Mouse (Mus musculus) ES-CJ7 (cell line): Measurements from ENCODE around the gene Rnd2.
"Not testable (repeated sequence)": the region's sequence is repeated elsewhere in the genome, so short reads cannot be mapped to it uniquely, and the experiment has no call there.

Experiments
- DNase-seq: peaks from one replicate; pipeline ENCODE4 v3.0.0; 2011; ENCODE audit warnings: low read depth, low spot score

Rnd2 gene

DNA sequence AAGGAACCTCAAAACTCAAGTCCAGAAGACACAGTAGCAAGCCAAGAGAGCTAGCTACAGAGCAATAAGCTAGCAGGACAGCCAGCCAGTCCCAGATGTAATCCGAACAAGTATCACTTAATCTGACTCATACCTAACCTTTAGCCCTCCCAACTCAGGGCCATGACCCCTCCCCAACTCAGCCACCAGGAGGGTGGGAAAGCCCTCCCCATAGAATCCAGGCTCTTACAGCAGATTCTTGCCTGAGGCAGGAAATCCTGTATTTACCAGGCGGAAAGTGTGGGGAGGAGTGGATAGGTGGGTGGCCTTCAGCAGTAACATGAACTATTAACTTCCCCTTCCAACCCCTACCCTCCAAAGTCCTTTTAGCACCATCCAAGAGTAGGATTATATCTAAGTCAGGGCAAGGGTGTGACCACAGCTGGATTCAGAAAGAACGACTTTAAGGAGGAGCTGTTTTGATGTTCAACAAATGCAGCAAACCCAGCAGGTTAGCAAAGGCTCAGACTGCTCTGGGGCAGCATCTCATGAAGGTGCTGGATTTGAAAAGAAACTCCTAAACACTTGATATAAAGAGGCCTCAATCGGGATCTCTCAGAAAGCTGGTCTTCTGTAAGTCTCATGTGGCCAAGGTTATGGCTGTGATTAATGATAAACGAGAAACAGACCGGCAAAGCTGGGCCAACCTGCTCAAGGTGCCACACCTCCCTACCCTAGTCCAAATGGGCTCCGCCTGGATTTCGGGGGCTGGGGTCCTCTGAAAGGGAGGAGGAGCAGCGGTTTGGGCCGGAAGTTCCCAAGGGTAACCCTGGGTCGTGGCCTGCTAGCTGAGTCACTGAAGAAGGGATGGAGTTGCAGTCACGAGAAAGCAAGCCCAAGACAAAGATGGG is at the start of gene Rnd2:
Gene Rnd2, plus strand, starts transcription at position 789 of the 890 bp plus-strand sequence.
- DNase-seq: peak; percentile 64

DNA sequence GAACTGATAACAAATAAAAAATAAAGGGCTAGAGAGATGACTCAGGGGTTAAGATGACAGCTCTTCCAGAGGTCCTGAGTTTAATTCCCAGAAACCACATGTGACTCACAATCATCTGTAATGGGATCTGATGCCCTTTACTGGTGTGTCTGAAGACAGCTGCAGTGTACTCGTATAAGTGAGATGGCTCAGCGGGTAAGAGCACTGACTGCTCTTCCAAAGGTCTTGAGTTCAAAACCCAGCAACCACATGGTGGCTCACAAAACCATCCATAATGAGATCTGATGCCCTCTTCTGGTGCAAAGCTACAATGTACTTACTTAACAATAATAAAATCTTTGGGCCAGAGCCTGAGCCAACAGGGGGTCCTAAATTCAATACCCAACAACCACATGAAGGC is 49.5 kb upstream of the Rnd2 start:
- peak; percentile 42 for DNase-seq

DNA sequence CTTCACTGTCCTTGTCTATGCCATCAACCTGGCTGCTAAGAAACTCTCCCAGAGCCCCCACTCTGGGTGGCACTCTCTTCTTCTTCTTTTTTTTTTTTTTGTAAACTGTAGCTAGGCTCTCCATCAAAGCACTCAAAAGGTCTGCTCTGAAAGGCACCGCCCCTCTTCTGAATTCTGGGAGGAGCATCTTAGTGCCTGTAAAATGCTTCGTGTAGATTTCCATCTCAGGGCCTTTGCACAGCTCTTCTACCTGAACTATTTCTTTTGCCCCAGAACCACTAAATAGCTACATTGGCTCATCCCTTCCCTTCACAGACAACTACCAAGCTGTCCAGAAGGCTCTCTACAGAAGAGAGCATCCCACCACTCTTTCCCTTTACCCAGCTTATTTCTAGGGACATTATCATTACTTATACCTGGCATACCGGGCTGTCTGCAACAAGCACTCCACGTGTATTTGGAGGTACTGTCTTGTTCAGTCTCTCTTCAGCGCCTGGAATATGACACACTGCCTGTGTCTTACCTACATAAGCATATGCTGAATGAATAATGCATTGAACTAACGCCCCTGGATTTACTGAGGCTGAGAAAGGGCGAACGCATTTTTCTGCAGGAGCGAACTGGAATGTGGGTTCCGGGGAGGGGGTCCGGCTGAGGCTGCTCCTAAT is 48.2 kb upstream of the Rnd2 start:
- DNase-seq: peak; percentile 74

DNA sequence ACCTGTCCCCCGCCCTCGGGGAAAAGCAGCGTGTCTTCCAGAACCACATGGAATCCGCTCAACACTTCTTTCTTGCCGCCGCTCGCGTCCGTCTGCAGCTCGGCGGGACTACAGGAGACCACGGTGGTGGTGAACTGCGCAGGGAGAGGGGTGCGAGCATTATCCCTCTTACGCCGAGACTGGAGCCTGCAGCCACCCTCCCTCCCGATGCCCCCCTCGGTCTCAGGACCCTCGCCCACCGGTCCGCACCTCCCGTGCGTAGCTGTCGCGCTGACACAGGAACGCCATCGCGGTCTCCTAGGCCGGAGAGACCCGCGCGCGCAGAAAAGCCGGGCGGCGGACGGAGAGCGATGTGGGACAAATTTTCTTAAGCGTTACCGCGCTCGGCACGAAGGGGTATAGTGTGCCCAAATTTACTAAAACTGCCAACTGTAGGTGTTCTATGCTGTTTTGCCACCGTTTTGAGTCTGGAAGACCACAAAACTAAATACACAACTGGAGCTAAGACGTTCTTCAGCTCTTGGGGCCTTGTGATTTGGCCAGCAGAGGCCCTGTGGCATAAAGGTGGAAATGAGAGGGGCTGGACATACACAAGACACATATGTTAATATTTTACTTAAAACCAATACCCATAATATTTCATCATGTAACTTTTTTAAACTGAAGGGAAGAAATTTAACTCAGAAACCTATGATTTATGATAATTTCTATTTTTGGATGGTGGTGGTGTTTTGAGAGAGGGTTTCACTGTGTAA is 47.5 kb upstream of the Rnd2 start, which contains the start of gene Aarsd1:
Gene Aarsd1, minus strand, starts transcription at position 515 of the 755 bp plus-strand sequence.
- DNase-seq: peak; percentile 85

DNA sequence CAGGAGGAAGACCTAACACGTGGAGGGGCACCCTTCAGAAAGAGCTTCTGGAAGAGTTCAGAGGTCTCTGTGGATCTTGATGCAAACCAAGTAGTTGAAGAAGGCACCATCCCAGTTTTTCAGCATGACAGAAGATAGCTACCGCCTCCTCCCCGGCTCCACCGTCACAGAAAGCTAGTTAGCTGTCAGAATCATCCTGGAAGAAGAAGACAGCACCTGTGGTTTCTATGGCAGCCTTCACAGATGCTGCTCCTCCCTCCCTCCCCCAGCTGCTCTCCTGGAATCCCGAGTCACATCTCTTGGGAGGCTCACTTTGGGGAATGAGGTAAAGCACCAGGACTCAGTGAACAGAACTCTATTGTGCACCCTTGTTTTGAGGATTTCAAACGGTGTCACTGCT is 45.8 kb upstream of the Rnd2 start:
- DNase-seq: no peak

DNA sequence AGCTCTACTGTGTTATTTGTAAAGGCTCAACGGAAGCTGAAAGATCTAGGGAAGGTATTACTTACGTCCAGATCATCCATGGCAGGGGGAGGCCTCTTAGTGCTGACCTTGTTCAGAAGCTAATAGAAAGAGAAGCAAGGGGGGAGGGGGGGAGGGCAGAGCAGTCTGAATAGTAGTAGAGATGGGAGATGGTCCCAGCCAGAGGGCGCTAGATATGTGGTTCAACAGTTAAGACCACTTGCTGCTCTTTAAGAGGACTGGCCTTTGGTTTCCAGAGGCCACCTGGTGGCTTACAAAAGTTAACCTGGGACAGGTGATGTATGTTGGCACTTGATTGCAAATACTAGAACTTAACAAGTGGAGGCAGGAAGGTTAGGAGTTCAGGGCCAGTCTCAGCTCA is 45.2 kb upstream of the Rnd2 start:
- peak; percentile 88 for DNase-seq

DNA sequence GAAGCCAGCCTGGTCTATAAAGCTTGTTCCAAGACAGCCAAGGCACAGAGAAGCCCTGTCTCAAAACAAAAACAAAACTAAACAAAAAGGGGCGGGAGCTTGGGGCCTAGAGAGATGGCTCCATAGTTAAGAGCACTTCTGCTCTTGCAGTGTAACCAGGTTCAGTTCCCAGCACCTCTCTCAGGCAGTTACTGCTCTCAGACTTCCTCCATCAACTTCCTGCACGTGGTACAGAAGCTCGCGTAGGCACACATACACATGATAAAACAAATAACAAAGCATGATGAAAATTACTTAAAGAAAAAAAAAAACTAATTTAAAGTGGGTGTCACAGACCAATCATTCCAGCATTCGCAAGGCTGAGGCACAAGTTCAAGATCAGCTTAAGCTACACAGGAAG is 44.7 kb upstream of the Rnd2 start:
- DNase-seq: no peak

DNA sequence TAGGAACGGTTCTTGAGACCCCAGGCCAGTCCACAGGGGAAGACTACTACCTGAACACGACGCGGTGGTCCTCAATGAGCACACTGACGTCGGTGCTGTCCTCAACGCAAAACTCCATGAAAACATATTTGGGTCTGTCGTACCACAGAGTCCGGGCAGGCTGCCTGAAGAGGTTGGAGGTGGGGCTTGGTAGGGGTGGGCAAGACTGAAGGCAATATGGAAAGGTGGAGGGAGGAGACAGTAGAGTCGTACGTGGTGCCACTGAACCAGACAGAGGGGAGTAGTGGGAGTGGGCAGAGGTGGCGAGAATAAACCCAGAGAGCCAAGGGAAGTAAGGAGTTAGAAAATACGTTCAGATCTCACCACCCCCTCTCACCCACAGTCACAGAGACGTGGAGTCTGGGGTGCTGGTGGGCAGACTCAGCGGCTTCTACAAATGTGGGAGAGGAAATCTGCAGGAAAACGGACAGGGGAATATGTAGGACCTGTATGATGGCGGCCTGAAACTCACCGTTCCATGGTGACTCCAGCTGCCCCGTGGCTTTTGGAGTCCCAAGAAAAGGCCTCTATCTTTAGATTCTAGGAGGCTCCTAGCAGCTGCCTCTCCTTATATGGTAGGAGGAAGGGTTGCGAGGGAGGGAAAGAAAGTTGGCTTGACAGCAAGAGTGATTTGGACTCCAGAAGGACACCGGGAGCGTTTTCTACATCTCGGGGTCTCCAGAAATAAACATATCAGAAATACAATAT is 40.5 kb upstream of the Rnd2 start, which contains the start of gene Gm27029:
Gene Gm27029, minus strand, starts transcription at position 692 of the 747 bp plus-strand sequence.
- peak; percentile 71 for DNase-seq

DNA sequence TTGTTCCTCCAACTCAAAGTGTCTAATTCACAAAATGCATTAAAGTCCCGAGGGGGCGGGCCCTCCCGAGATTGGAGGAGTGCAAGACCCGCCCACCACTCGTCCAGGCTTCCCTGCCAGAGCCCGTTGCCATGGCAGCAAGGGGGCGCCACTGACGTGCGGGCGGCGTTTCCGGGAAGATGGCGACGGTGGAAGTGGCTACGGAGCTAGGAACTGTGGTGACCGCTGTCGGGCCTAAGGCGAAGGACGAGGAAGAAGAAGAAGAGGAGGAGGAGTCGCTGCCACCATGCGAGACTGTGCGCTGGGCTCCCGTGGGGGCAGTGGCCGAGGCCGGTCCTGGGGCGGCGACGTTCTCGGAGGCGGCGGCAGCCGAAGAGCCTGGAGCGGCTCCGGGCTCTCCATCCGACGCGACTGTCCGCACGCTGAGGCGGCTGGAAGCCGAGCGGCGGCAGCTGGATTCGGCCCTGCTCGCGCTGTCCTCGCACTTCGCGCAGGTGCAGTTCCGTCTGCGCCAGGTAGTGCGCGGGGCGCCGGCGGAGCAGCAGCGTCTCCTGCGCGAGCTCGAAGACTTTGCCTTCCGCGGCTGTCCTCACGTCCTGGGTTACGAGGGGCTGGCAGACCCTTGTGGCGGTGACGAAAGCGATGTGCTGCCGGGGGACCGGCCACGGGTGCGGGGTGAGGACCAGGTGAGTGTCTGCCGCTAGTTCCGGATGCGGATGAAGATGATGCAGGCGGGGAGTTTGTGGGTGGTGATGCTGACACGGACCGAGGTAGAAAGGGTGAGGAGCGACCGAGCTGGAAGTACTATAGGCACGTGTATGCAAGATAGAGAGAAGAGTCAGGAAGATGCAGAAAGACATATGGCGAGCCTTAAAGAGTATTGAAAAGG is 39.6 kb upstream of the Rnd2 start, which contains the start of the genes Rundc1 and Ptges3l:
Gene Rundc1, plus strand, starts transcription at position 161 of the 889 bp plus-strand sequence.
Gene Ptges3l, minus strand, starts transcription at position 409 of the 889 bp plus-strand sequence.
- peak; percentile 95 for DNase-seq

DNA sequence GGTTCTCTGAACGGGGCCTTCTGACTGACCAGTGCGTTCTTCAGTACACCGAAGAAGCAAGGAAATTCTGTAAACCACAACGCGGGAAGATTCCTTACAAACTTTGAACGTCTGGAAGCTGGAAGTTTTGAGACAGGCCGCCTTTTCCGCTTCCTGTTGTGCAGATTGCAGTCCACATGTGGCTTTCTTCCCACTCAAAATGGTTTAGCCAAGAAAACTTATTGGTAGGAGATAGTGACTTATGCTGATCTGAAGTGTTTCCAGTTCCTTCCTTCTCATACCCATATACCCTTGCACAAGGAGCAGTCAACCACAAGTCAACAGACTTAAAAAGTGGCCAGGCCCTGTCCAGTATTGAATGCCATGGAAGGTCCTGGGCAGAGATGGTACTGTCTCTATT is 38.6 kb upstream of the Rnd2 start:
- DNase-seq: no peak

DNA sequence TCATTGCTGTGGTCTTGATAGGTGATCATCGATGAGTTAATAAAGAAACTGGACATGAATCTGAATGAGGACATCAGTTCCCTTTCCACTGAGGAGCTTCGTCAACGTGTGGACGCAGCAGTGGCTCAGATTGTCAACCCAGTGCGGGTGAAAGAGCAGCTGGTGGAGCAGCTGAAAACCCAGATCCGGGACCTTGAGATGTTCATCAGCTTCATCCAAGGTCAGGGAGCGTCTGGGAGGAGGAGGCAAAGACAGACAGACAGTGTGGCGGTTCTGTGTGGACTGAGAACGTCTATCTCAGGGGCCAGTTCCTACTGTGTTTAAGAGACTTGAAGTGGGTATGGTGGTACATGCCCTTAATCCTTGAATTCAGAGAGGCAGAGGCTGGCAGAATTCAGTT is 33.5 kb upstream of the Rnd2 start:
- DNase-seq: no peak

DNA sequence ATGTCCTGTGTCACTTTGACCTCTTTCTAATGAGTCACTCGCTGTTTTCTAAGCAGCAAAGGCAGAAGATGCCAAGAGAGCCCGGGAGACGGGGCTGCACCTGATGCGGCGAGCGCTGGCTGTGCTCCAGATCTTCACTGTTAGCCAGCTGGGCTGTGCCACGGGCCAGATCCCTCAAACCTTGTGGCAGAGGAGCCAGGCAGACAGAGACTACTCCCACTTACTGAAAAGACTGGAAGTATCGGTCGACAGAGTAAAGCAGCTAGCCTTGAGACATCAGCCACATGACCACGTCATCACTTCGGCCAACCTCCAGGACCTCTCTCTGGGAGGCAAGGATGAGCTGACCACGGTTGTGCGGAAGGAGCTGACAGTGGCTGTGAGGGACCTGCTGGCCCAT is 31.4 kb upstream of the Rnd2 start:
- no peak for DNase-seq

DNA sequence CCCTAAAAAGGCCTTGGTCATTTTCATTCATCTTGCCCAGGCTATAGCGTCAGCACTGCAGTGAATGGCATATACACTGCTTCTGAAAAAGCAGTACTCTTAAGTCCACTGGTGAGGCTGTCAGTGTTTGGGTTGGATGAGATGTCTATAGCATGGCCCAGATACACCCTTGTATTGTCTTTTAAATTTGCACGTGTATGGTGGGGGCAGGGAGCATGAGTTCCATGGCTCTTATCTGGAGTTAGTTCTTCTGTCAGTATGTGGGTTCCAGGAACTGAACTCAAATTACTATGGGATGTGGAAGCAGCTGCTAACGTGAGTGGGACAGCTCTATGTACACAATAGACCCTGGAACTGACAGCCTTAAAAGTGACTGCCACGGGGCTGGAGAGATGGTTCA is 29.0 kb upstream of the Rnd2 start:
- DNase-seq: peak; percentile 55

DNA sequence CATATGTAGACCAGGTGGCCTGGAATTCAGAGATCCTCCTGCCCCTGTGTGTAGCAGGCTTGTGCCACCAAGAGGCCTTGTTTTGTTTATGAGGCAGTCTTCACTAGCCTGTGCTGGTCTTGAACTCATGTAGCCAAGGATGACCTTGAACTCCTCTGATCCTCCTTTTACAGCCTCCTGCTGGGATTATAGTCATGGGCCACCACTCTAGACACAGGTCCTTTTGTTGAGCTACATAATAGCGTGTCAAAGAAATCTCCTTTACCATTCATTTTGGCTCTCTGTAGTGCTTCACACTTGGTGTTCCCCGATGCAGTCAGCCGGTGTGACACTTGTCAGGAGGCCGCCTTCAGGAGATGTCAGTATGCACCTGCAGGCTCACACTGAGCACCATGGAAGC is 27.9 kb upstream of the Rnd2 start:
- DNase-seq: peak; percentile 79

DNA sequence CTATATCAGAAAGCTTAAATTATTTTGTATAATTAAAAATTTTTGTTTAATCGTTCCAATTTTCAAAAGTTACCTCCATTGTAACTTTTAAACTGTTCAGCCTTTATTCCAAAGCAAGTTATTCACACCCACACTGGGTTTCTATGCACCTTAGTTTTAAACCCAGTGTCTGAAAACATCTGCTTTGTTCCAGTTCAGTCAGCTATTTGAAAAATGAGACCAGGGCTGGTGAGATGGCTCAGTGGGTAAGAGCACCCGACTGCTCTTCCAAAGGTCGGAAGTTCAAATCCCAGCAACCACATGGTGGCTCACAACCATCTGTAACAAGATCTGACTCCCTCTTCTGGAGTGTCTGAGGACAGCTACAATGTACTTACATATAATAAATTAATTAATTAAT is 26.8 kb upstream of the Rnd2 start:
- not testable (repeated sequence) for DNase-seq

DNA sequence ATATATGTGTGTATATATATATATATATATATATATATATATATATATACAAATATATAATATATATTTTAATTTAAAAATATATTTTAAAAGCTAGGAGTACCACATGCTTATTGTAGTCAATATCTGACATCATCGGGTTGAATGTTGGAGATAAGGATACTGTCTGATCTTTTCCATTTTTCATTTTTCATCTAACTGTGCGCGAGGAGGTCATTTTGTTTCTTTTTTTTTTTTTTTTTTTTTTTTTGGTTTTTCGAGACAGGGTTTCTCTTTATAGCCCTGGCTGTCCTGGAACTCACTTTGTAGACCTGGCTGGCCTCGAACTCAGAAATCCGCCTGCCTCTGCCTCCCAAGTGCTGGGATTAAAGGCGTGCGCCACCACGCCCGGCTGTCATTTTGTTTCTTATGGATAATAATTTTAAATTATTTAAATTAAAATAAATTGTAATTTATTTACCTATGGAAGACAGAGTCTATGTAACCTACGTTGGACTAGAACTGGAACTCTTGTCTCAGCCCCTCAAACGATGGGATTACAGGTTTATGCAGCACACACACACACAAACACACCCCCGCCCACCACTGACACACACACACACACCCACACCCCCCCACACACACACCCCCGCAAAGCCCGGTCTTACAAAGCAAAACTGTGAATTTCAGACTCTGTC is 23.2 kb upstream of the Rnd2 start:
- DNase-seq: not testable (repeated sequence)

DNA sequence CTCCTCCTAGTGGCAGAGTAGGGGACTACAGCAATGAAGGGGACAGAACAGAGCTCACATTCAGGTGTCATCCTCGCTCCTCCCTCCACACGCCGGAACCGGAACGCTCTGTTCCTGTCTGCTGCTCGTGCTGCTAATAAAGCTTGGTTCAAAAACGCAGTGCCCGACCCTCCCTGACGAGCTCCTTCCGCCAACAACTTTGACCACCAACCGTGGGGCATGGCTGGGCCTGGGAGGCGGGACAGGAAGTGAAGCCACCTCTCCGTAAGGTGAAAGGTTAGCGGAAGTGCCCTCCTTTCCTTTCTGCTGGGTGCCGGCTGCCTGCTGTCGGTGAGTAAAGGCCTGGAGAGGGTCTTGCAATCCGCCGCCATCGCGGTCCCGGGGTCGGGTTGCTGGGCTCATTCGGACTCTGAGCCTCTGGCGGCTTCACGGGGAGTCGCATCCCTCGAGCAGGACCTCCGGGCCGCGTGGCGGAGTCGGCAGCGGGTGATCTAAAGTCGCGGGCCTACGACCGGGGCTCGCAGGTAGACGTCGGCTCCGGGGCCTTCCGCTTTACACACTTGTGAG is 22.6 kb upstream of the Rnd2 start, which contains the start of gene Rpl27:
Gene Rpl27, plus strand, starts transcription at position 172 of the 567 bp plus-strand sequence.
- peak; percentile 100 for DNase-seq

DNA sequence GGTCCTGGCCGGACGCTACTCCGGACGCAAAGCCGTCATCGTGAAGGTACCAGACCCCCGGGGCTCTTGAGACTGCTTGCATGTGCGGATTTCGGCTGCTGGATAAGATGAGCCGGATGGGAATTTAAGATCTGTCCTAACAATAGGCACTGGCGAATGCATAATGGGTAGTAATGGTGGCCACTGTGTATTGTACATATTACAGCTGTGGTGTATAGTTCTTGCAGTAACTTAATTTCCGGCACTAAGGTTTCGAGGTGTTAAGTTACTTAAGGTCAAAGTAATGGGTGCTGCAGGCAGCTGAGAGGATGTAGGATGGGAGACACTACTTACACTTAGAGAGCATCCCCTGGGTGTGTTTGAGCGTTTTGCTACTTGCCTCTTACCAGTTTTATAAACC is 22.0 kb upstream of the Rnd2 start:
- no peak for DNase-seq

DNA sequence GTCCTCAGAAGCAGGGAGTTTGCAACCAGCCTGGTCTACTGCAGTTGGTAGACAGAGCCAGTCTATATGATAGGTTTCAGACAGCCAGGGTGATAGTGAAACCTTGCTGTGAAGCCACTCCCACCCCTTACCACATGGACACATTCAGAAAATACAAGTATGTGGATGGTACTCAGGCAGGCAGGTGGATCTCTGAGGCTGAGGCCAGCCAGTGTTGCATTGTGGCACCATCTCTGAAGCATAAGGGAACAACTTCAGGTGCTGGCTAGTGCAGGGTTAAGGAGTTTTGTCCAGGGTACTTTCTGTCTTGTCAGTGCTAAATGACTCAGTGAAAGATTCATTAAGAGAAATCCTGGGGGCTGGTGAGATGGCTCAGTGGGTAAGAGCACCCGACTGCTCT is 18.5 kb upstream of the Rnd2 start:
- peak; percentile 53 for DNase-seq
